Mouse (Mus musculus) thymus, postnatal 36 days (tissue): Measurements from ENCODE around the gene Med12l.
"Not testable (repeated sequence)": the region's sequence is repeated elsewhere in the genome, so short reads cannot be mapped to it uniquely, and the experiment has no call there.

Experiments used
- DNase-seq, 2 experiments: peaks; one replicate each; pipeline ENCODE4 v3.0.0; 2022; ENCODE audit warnings: mixed read lengths in 2 of 2

Med12l gene

GRCm38 (mm10) chr3:59022971-59023370 is 17.3 kb downstream of the Med12l start:
- no peak for DNase-seq

- no peak for DNase-seq
Measured at GRCm38 (mm10) chr3:59024531-59025192, 19.0 kb downstream of the Med12l start.

- DNase-seq = no peak
Measured at GRCm38 (mm10) chr3:59025193-59025535, 19.5 kb downstream of the Med12l start.

- no peak for DNase-seq
Measured at GRCm38 (mm10) chr3:59028696-59029095, 23.1 kb downstream of the Med12l start.

- no peak for DNase-seq
Measured at GRCm38 (mm10) chr3:59030986-59031385, 25.4 kb downstream of the Med12l start.

- DNase-seq = no peak
Measured at GRCm38 (mm10) chr3:59041487-59041886, 35.9 kb downstream of the Med12l start.

GRCm38 (mm10) chr3:59054834-59055535 is 49.4 kb downstream of the Med12l start:
- DNase-seq = no peak

- DNase-seq = peak; percentile 21 to 34
Measured at GRCm38 (mm10) chr3:59059022-59059541, 53.5 kb downstream of the Med12l start.

- DNase-seq = no peak
Measured at GRCm38 (mm10) chr3:59060131-59060530, 54.5 kb downstream of the Med12l start.

- no peak for DNase-seq
Measured at GRCm38 (mm10) chr3:59062141-59062540, 56.5 kb downstream of the Med12l start.

- no peak for DNase-seq
Measured at GRCm38 (mm10) chr3:59063431-59063830, 57.8 kb downstream of the Med12l start.

- no peak for DNase-seq
Measured at GRCm38 (mm10) chr3:59065937-59066336, 60.3 kb downstream of the Med12l start.

GRCm38 (mm10) chr3:59066558-59067294 is 61.1 kb downstream of the Med12l start:
- DNase-seq = no peak

GRCm38 (mm10) chr3:59069071-59069470 is 63.4 kb downstream of the Med12l start:
- DNase-seq = not testable (repeated sequence)

- no peak for DNase-seq
Measured at GRCm38 (mm10) chr3:59077278-59077677, 71.7 kb downstream of the Med12l start.

GRCm38 (mm10) chr3:59078585-59078984 is 73.0 kb downstream of the Med12l start:
- no peak for DNase-seq

- DNase-seq = peak; percentile 48 to 52
Measured at GRCm38 (mm10) chr3:59079327-59079726, 73.7 kb downstream of the Med12l start.

- no peak for DNase-seq
Measured at GRCm38 (mm10) chr3:59080293-59080916, 74.8 kb downstream of the Med12l start.

GRCm38 (mm10) chr3:59080919-59081318 is 75.3 kb downstream of the Med12l start:
- DNase-seq = peak; percentile 51 to 77

- no peak for DNase-seq
Measured at GRCm38 (mm10) chr3:59092702-59093101, 87.1 kb downstream of the Med12l start.

- DNase-seq = no peak
Measured at GRCm38 (mm10) chr3:59097421-59097820, 91.8 kb downstream of the Med12l start.

GRCm38 (mm10) chr3:59098540-59098939 is 92.9 kb downstream of the Med12l start:
- no peak for DNase-seq
